Mouse (Mus musculus): ENCODE results near the gene Pnma3. TPM values are rescaled to one million over a fixed set of nuclear protein-coding genes. Genes with fewer than 3 reads are reported as not detected.

Gene Pnma3
- polyA plus RNA-seq (2012; fragmentation: generic; extraction: Trizol), result not detected

DNA sequence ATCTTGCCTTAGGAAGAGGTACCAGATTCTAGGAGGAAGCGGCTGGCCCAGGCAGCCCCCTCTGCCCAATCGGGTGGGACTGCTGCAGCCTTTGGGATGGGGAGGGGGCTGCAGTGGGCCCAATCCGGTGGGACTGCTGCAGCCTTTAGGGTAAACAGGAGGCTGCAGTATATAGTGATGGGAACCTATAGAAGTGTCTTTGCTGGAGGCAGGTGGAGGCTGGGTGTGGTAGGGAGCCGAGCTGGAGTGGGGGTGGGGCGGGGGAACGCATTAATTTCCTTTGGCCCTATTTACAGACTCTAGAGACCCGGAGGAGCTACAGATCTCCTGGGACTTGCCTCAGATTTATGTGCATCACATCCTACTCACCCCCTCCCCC, at the start of gene Pnma3:
Gene Pnma3, plus strand, starts transcription at position 373 of the 379 bp plus-strand sequence.
- H3ac ChIP-seq (ENCODE audit: control insufficient read depth, insufficient read length), result no peak within 1 kb of the TSS
- H3K4me3 ChIP-seq, result no peak within 1 kb of the TSS
- no peaks in the 10 kb centered on the region for H3K79me2 ChIP-seq (ENCODE audit: control insufficient read depth, insufficient read depth)
- TF ChIP-seq REST (IDR thresholded peaks at IDR 0.05; ENCODE audit: insufficient read depth, insufficient read length) (no peak), POLR2AphosphoS2 (IDR thresholded peaks at IDR 0.05; ENCODE audit: insufficient read length, low read depth) (no peak), MAX (IDR thresholded peaks at IDR 0.05; ENCODE audit: low read depth) (no peak), POLR2A (IDR thresholded peaks at IDR 0.05; ENCODE audit: insufficient read length, low read depth) (no peak), TCF3 (IDR thresholded peaks at IDR 0.05; ENCODE audit: insufficient read length, low read depth) (no peak), MYOG (IDR thresholded peaks at IDR 0.05; ENCODE audit: control insufficient read depth in 1 of 3, insufficient read depth in 1 of 3, insufficient read length in 2 of 3, low read depth in 2 of 3) (no peak), SRF (IDR thresholded peaks at IDR 0.05; ENCODE audit: control insufficient read depth, insufficient read length, low read depth) (no peak), USF1 (IDR thresholded peaks at IDR 0.05; ENCODE audit: low read depth) (no peak), CEBPB (IDR thresholded peaks at IDR 0.05; ENCODE audit: insufficient read depth, poor library complexity, severe bottlenecking) (no peak), TCF12 (IDR thresholded peaks at IDR 0.05; ENCODE audit: insufficient read depth, poor library complexity, severe bottlenecking) (no peak), E2F4 (IDR thresholded peaks at IDR 0.05; ENCODE audit: insufficient read depth) (no peak), MYOD1 (IDR thresholded peaks at IDR 0.05; ENCODE audit: control insufficient read depth in 1 of 3, insufficient read length in 2 of 3, low read depth in 2 of 3) (no peak)
- H3K27me3 ChIP-seq (ENCODE audit: control insufficient read depth, insufficient read depth, insufficient read length), result peaks cover 21% of the 10 kb centered on the region
- no peak within 1 kb of the TSS for H3K4me2 ChIP-seq (ENCODE audit: low read depth)
- no peaks in the 10 kb centered on the region for H3K36me3 ChIP-seq (ENCODE audit: control insufficient read depth, insufficient read depth)

DNA sequence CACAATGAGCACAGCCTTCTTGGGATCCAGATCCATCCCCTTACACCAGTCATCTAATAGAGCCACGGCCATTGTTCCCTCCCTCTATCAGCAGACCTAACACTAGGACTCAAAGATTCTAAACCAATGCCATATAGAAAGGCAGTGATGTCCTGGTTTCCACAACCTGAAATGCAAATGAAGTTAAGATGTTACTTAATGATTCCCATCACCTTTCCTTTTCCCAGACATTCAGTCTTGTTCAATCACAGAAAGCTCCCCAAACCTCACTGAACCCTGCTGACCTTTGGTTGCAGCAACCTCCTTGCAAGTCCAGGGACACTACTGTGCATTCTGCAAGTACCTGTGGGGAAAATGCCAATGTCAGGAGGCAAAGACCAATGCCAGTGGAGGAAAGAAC, 27.6 kb upstream of the Pnma3 start, which contains the start of gene Pnma5:
Gene Pnma5, minus strand, starts transcription at position 101 of the 400 bp plus-strand sequence.
- Histone ChIP-seq H3K4me3 (no peak within 1 kb of the TSS), H3ac (ENCODE audit: control insufficient read depth, insufficient read length) (no peak within 1 kb of the TSS), H3K79me2 (ENCODE audit: control insufficient read depth, insufficient read depth) (no peaks in the 10 kb centered on the region), H3K27me3 (ENCODE audit: control insufficient read depth, insufficient read depth, insufficient read length) (no peaks in the 10 kb centered on the region), H3K4me2 (ENCODE audit: low read depth) (no peak within 1 kb of the TSS), H3K36me3 (ENCODE audit: control insufficient read depth, insufficient read depth) (no peaks in the 10 kb centered on the region)
- TF ChIP-seq TCF3 (IDR thresholded peaks at IDR 0.05; ENCODE audit: insufficient read length, low read depth) (no peak), POLR2A (IDR thresholded peaks at IDR 0.05; ENCODE audit: insufficient read length, low read depth) (no peak), MAX (IDR thresholded peaks at IDR 0.05; ENCODE audit: low read depth) (no peak), E2F4 (IDR thresholded peaks at IDR 0.05; ENCODE audit: insufficient read depth) (no peak), MYOD1 (IDR thresholded peaks at IDR 0.05; ENCODE audit: control insufficient read depth in 1 of 3, insufficient read length in 2 of 3, low read depth in 2 of 3) (no peak), POLR2AphosphoS2 (IDR thresholded peaks at IDR 0.05; ENCODE audit: insufficient read length, low read depth) (no peak), MYOG (IDR thresholded peaks at IDR 0.05; ENCODE audit: control insufficient read depth in 1 of 3, insufficient read depth in 1 of 3, insufficient read length in 2 of 3, low read depth in 2 of 3) (no peak), TCF12 (IDR thresholded peaks at IDR 0.05; ENCODE audit: insufficient read depth, poor library complexity, severe bottlenecking) (no peak), SRF (IDR thresholded peaks at IDR 0.05; ENCODE audit: control insufficient read depth, insufficient read length, low read depth) (no peak), USF1 (IDR thresholded peaks at IDR 0.05; ENCODE audit: low read depth) (no peak), CEBPB (IDR thresholded peaks at IDR 0.05; ENCODE audit: insufficient read depth, poor library complexity, severe bottlenecking) (no peak), REST (IDR thresholded peaks at IDR 0.05; ENCODE audit: insufficient read depth, insufficient read length) (no peak)

DNA sequence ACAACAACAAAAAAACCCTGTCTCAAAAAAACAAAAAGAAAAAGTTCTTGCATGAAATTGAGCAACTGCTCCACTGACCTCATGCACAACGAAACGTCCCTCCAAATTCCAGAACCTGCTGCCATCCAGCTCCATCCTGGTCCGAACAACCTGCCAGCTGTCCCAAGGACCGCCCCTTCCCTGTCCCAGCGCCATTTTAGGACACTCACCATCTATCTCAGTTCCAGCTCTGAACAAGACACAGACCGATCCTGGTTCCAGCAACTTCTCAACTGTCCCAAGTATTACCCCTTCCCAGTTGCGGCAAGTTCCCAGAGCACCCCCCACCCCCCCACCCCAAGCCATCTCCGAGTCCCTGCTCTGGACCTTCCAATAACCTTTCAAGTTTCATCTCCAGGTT, 25.8 kb upstream of the Pnma3 start:
- TF ChIP-seq TCF3 (IDR thresholded peaks at IDR 0.05; ENCODE audit: insufficient read length, low read depth) (no peak), E2F4 (IDR thresholded peaks at IDR 0.05; ENCODE audit: insufficient read depth) (no peak)
- H3K4me3 ChIP-seq, result no peak overlapping the region
- H3ac ChIP-seq (ENCODE audit: control insufficient read depth, insufficient read length), result no peak overlapping the region
- no peaks in the 10 kb centered on the region for H3K27me3 ChIP-seq (ENCODE audit: control insufficient read depth, insufficient read depth, insufficient read length)
- H3K79me2 ChIP-seq (ENCODE audit: control insufficient read depth, insufficient read depth), result no peaks in the 10 kb centered on the region
- no peaks in the 10 kb centered on the region for H3K36me3 ChIP-seq (ENCODE audit: control insufficient read depth, insufficient read depth)
- no peak overlapping the region for H3K4me2 ChIP-seq (ENCODE audit: low read depth)

DNA sequence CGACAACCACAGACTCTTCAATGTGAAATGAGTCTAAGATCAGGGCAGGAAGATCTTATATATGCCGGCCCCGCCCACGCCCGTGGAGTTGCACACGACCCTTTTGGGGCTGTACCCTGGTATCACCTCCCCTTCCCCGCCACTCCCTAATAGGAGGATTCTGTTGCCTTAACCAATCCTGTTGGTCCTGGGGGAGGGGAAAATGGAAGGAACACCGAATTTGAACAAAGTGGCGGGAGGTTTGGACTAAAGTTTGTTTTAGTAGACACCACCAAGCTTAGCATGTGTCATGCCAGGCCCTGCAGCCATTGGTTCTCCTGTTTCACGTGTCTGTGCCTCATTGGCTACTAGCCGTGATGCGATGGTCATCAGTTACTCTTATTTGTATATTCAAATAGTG, 24.9 kb upstream of the Pnma3 start:
- no peak for TF ChIP-seq E2F4 (IDR thresholded peaks at IDR 0.05; ENCODE audit: insufficient read depth)
- no peak for TF ChIP-seq USF1 (IDR thresholded peaks at IDR 0.05; ENCODE audit: low read depth)
- TF ChIP-seq POLR2AphosphoS2 (IDR thresholded peaks at IDR 0.05; ENCODE audit: insufficient read length, low read depth), result no peak
- no peak for TF ChIP-seq MYOD1 (IDR thresholded peaks at IDR 0.05; ENCODE audit: control insufficient read depth in 1 of 3, insufficient read length in 2 of 3, low read depth in 2 of 3)
- no peak for TF ChIP-seq MAX (IDR thresholded peaks at IDR 0.05; ENCODE audit: low read depth)
- TF ChIP-seq TCF12 (IDR thresholded peaks at IDR 0.05; ENCODE audit: insufficient read depth, poor library complexity, severe bottlenecking), result no peak
- TF ChIP-seq CEBPB (IDR thresholded peaks at IDR 0.05; ENCODE audit: insufficient read depth, poor library complexity, severe bottlenecking), result no peak
- TF ChIP-seq REST (IDR thresholded peaks at IDR 0.05; ENCODE audit: insufficient read depth, insufficient read length), result no peak
- TF ChIP-seq SRF (IDR thresholded peaks at IDR 0.05; ENCODE audit: control insufficient read depth, insufficient read length, low read depth), result no peak
- TF ChIP-seq POLR2A (IDR thresholded peaks at IDR 0.05; ENCODE audit: insufficient read length, low read depth), result no peak
- TF ChIP-seq MYOG (IDR thresholded peaks at IDR 0.05; ENCODE audit: control insufficient read depth in 1 of 3, insufficient read depth in 1 of 3, insufficient read length in 2 of 3, low read depth in 2 of 3), result no peak
- TF ChIP-seq TCF3 (IDR thresholded peaks at IDR 0.05; ENCODE audit: insufficient read length, low read depth), result no peak
- Histone ChIP-seq H3K27me3 (ENCODE audit: control insufficient read depth, insufficient read depth, insufficient read length) (no peaks in the 10 kb centered on the region), H3K4me3 (no peak overlapping the region)

More for the DNA sequence above, 24.9 kb upstream of the Pnma3 start:
- H3K36me3 ChIP-seq (ENCODE audit: control insufficient read depth, insufficient read depth), result no peaks in the 10 kb centered on the region
- no peaks in the 10 kb centered on the region for H3K79me2 ChIP-seq (ENCODE audit: control insufficient read depth, insufficient read depth)
- no peak overlapping the region for H3ac ChIP-seq (ENCODE audit: control insufficient read depth, insufficient read length)
- no peak overlapping the region for H3K4me2 ChIP-seq (ENCODE audit: low read depth)
